Mouse (Mus musculus) G1E (cell line): ENCODE data around the gene Schip1. TPM values are rescaled to one million over a fixed set of nuclear protein-coding genes. Genes with fewer than 3 reads are reported as not detected.

ENCODE experiments used
- ATAC-seq: 2 replicates; pipeline ENCODE4 v1.8.0; 2016; ENCODE audit warnings: mild to moderate bottlenecking; ENCODE audit not compliant: insufficient number of reproducible peaks, poor library complexity, low FRiP score, severe bottlenecking; ENCODE audit errors: extremely low read depth
- DNase-seq: peaks from one replicate; pipeline ENCODE4 v3.0.0; 2012; ENCODE audit warnings: low spot score
- H3K27me3 ChIP-seq: 2 replicates; pipeline ENCODE4 v1.6.1; 2012; ENCODE audit warnings: mild to moderate bottlenecking, low read length, inconsistent platforms; ENCODE audit not compliant: insufficient read depth
- H3K36me3 ChIP-seq: replicated peaks from 2 replicates; pipeline ENCODE3; 2012; ENCODE audit warnings: mild to moderate bottlenecking, inconsistent platforms
- H3K4me1 ChIP-seq: 2 replicates; pipeline ENCODE4 v1.6.1; 2012; ENCODE audit warnings: low read depth, low read length, inconsistent platforms, mixed read lengths; ENCODE audit not compliant: insufficient read depth
- H3K4me3 ChIP-seq: 2 replicates; pipeline ENCODE4 v1.5.1; 2012; ENCODE audit warnings: low read depth, mild to moderate bottlenecking, inconsistent platforms, low read length, moderate library complexity, mixed read lengths
- H3K9me3 ChIP-seq: replicated peaks from 2 replicates; pipeline ENCODE4 v1.6.1; 2012; ENCODE audit warnings: inconsistent platforms
- CTCF ChIP-seq: IDR thresholded peaks from 2 replicates; pipeline ENCODE4 v1.5.1; 2012; ENCODE audit warnings: low read depth, low read length, inconsistent platforms, mixed read lengths
- GATA1 ChIP-seq: IDR thresholded peaks from 2 replicates; pipeline ENCODE4 v1.6.1; 2012; ENCODE audit warnings: borderline replicate concordance, low read length, inconsistent platforms, mixed read lengths
- GATA2 ChIP-seq: IDR thresholded peaks from 2 replicates; pipeline ENCODE4 v1.6.1; 2012; ENCODE audit warnings: low read depth, low read length, inconsistent platforms, borderline replicate concordance
- POLR2AphosphoS5 ChIP-seq: IDR thresholded peaks from 2 replicates; pipeline ENCODE4 v1.6.1; 2012; ENCODE audit warnings: low read depth, low read length, inconsistent platforms; ENCODE audit not compliant: insufficient replicate concordance
- TAL1 ChIP-seq: conservative IDR thresholded peaks from 2 replicates; pipeline ENCODE4 v1.6.1; 2012; ENCODE audit warnings: low read depth, low read length, inconsistent platforms, mixed read lengths
- polyA plus RNA-seq: library from polyadenylated mRNA; stranded (reverse); fragments of >175 nt; gene quantifications from 2 replicates; pipeline ENCODE4 v1.2.3, GENCODE M21; 2012
- total RNA-seq, 2 experiments: library from RNA; stranded (forward) in 1 of 2; stranded (reverse) in 1 of 2; fragments of 200-1000 nt in 1 of 2; fragments of >200 nt in 1 of 2; fragmentation: Nextera tagmentation in 1 of 2; gene quantifications; 2 replicates each; pipeline ENCODE4 v1.2.3; 2014 to 2017

Gene Schip1
- total and polyA plus RNA-seq, 3 experiments = 0.16 TPM; not detected in 2

DNA sequence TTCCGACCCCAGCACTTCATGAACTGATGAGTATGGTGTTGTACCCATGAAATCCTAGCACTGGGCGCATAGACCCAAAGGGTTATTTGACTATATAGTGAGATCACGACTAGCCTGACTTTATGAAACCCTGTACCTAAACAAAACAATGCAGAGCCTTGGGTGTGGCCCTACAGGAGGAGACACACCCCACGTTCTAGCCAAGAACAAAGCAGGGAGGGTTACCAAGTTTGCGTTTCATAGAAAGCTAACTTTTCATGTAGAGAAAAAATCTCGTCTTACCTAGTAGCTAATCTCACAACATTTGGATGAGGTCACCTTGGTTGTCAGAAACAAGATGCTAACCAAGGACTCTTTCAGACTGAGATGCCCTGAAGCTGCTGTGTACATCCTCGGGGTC, 411.7 kb downstream of the Schip1 start:
- DNase-seq (no peak), ATAC-seq (no peak)
- Histone ChIP-seq H3K4me3 (no peak overlapping the region), H3K36me3 (no peaks in the 10 kb centered on the region), H3K27me3 (no peaks in the 10 kb centered on the region), H3K9me3 (peaks cover 35% of the 10 kb centered on the region), H3K4me1 (no peaks in the 10 kb centered on the region)
- no peak for TF ChIP-seq GATA1
- TF ChIP-seq GATA2 = no peak
- no peak for TF ChIP-seq POLR2AphosphoS5
- TF ChIP-seq CTCF = no peak
- TF ChIP-seq TAL1 = no peak

DNA sequence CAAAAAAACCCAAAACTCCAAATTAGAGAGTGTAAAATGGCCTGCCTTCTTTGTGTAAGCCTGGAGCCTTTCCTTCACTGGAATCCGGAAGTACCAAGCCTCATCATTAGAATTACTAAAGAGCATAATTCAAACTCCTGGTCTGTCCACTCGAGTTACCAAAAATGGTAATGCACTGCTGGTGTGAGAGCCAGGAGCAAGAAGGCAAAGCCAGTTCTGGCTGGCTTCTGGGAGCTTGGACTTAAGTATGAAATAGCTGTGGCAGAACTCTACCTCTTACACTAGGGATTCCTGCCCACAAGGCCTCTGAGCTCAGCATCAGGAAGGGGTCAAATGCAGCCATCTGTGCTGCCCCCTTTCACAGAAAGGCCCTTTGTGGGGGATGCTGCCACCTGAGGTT, 412.9 kb downstream of the Schip1 start:
- Histone ChIP-seq H3K27me3 (no peaks in the 10 kb centered on the region), H3K4me1 (no peaks in the 10 kb centered on the region), H3K9me3 (peaks cover 35% of the 10 kb centered on the region), H3K36me3 (no peaks in the 10 kb centered on the region), H3K4me3 (no peak overlapping the region)
- DNase-seq = no peak
- ATAC-seq = no peak
- TF ChIP-seq GATA2 (no peak), POLR2AphosphoS5 (no peak), CTCF (no peak), TAL1 (no peak), GATA1 (no peak)

DNA sequence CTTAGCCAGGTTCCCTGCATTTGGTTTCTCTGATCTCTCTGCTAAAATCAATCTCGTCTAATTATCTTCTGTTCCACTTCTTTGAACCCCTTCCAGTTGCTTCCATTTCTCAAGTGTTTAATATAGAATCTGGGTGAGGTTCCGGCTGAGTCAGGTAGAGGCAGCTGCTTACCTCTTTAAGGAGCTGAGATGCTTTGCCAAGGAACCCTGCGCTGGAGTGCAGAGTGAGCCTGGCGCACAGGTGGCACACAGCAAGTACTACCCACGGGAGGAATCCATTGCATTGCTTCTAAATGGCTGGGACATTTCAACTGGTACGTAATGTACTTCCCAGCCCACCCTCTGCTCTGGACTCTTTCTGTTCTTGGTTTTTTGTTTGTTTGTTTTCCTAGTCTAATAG, 414.7 kb downstream of the Schip1 start:
- Histone ChIP-seq H3K9me3 (peaks cover 44% of the 10 kb centered on the region), H3K4me1 (no peaks in the 10 kb centered on the region), H3K36me3 (no peaks in the 10 kb centered on the region), H3K27me3 (no peaks in the 10 kb centered on the region), H3K4me3 (no peak overlapping the region)
- no peak for DNase-seq
- TF ChIP-seq GATA1 (no peak), TAL1 (no peak), POLR2AphosphoS5 (no peak), GATA2 (no peak), CTCF (no peak)
- ATAC-seq = no peak

DNA sequence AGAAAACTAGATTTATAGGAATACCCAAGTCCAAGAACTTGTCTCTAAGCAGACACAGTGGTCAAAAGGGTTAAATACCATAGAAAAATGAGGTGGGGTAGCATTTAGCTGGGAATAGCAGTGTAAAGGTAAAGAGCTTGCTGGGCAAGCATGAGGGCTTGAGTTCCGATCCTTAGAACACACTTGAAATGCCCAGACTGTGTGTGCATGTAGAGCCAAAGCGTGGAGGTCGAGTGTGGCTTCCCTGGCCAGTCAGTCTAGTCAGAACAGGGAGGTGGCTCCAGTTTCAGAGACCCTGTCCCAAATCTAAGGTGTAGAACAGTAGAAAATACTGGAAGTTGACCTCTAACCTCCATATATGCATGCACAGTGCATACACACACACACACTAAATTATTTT, 418.9 kb downstream of the Schip1 start:
- H3K27me3 ChIP-seq = no peaks in the 10 kb centered on the region
- no peak for DNase-seq

DNA sequence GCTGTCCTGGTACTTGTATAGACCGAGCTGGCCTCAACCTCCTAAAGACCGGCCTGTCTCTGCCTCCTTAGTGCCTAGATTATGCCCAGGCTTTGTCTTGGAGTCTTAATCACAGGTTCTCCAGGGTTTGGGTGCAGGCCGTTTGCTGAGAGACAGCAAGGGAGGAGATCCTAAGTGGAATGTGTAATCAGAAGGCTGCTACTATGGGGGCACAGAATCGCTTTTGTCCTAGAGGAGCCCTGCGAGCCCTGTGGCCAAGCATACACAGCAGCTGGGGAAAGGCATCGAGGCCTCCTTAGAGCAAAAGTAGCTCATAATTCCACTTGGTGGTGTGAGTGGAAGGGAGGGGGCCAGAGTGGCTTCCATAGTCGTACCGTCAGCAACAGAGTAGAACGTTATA, 419.4 kb downstream of the Schip1 start:
- TF ChIP-seq TAL1 = no peak
- no peak for TF ChIP-seq GATA2
- no peak for TF ChIP-seq POLR2AphosphoS5
- no peak for TF ChIP-seq CTCF
- no peak for TF ChIP-seq GATA1
- Histone ChIP-seq H3K9me3 (peaks cover 31% of the 10 kb centered on the region), H3K4me3 (no peak overlapping the region), H3K27me3 (no peaks in the 10 kb centered on the region), H3K36me3 (no peaks in the 10 kb centered on the region), H3K4me1 (no peaks in the 10 kb centered on the region)
- ATAC-seq (no peak), DNase-seq (no peak)

More for the DNA sequence above, 418.9 kb downstream of the Schip1 start:
- TF ChIP-seq GATA2 (no peak), POLR2AphosphoS5 (no peak), GATA1 (no peak), CTCF (no peak)
- H3K36me3 ChIP-seq = no peaks in the 10 kb centered on the region
- no peaks in the 10 kb centered on the region for H3K4me1 ChIP-seq
- H3K9me3 ChIP-seq = peaks cover 31% of the 10 kb centered on the region
- no peak overlapping the region for H3K4me3 ChIP-seq
- ATAC-seq = no peak

DNA sequence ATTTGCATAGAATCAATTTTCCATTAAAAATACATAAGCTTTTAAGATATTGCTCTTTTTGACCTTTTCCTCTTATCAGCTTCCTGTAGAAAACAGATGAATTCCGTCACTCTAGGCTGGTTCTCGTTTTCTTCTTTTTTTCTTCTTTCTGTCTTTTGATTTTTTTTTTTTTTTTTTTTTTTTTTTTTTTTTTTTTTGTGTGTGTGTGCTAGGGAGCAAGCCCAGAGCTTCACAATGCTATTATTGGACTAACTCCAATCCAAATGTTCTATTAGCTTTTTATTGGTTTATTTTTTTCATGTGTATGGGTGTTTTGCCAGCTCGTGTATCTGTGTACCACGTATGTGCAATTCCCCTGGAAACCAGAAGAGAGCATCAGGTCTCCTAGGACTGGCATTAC, 420.0 kb downstream of the Schip1 start:
- Histone ChIP-seq H3K4me1 (no peaks in the 10 kb centered on the region), H3K4me3 (no peak overlapping the region), H3K9me3 (peaks cover 29% of the 10 kb centered on the region), H3K36me3 (no peaks in the 10 kb centered on the region), H3K27me3 (no peaks in the 10 kb centered on the region)
- DNase-seq = no peak
- no peak for ATAC-seq
- TF ChIP-seq GATA1 (no peak), GATA2 (no peak), CTCF (no peak), POLR2AphosphoS5 (no peak), TAL1 (no peak)

DNA sequence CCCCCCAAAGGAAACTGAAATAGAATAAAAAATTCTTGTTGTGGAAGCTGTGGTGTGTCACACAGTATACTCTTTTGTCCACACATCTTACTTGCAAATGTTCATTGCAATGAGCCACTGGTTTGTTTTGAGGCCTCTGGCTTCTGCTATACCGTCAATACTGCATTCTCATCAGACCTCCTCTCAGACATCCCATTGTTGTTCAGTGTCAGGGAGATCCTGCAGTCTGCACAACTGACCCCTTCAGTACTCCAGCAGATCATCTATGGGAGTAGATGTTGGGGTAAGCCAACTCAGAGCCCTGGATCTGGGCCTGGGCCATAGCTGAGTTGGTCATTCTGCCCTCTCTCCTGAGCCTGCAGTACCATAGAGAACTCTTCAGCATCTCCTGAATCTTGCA, 423.0 kb downstream of the Schip1 start:
- Histone ChIP-seq H3K4me1 (no peaks in the 10 kb centered on the region), H3K27me3 (no peaks in the 10 kb centered on the region), H3K36me3 (no peaks in the 10 kb centered on the region), H3K9me3 (peaks cover 37% of the 10 kb centered on the region), H3K4me3 (no peak overlapping the region)
- DNase-seq (no peak), ATAC-seq (no peak)
- TF ChIP-seq GATA1 (no peak), GATA2 (no peak), TAL1 (no peak), POLR2AphosphoS5 (no peak), CTCF (no peak)
